Mouse (Mus musculus): ENCODE measurements at regions not wholly inside any gene's neighbourhood (a gene's known extent, or its start where the extent isn't known, plus 50 kb on each side); places are given as distances from the start of the nearest gene placed in this dataset.
"Not testable (repeated sequence)": the region's sequence is repeated elsewhere in the genome, so short reads cannot be mapped to it uniquely, and the experiment has no call there.

GRCm38 (mm10) chr12:18606126-18606525, 91.8 kb downstream of the 5730507C01Rik start:
- H3K4me3 ChIP-seq; H3K9ac ChIP-seq; H3K4me2 ChIP-seq; ATAC-seq (ENCODE audit: insufficient number of reproducible peaks, low FRiP score, low TSS enrichment, low read depth); H3K27me3 ChIP-seq; H3K9me3 ChIP-seq; H3K27ac ChIP-seq; H3K4me1 ChIP-seq; H3K36me3 ChIP-seq: not testable (repeated sequence)

- peak; percentile 84 for ATAC-seq (ENCODE audit: insufficient number of reproducible peaks, low FRiP score, low TSS enrichment, low read depth)
- Histone ChIP-seq H3K4me3 (peak overlapping the region; percentile 61), H3K9ac (peak overlapping the region; percentile 49), H3K36me3 (no peaks in the 10 kb centered on the region), H3K4me2 (peak overlapping the region; percentile 59), H3K4me1 (no peaks in the 10 kb centered on the region), H3K9me3 (no peaks in the 10 kb centered on the region), H3K27ac (peak overlapping the region; percentile 78), H3K27me3 (no peaks in the 10 kb centered on the region)
- WGBS, result under 1% methylated on average over 22 of the region's 38 CpGs
Measured at GRCm38 (mm10) chr12:18609835-18610234, 95.5 kb downstream of the 5730507C01Rik start.

- H3K9ac ChIP-seq, result peak overlapping the region; percentile 49; the same call in 1 of the 2 replicates
- ATAC-seq (ENCODE audit: insufficient number of reproducible peaks, low FRiP score, low TSS enrichment, low read depth); H3K9me3 ChIP-seq; H3K27me3 ChIP-seq; H3K36me3 ChIP-seq; H3K4me1 ChIP-seq; H3K27ac ChIP-seq: not testable (repeated sequence)
- H3K4me3 ChIP-seq, result peak overlapping the region; percentile 61
- 4% methylated on average over 24 of the region's 24 CpGs for WGBS
- peak overlapping the region; percentile 59 for H3K4me2 ChIP-seq
Measured at GRCm38 (mm10) chr12:18610581-18610980, 96.3 kb downstream of the 5730507C01Rik start.
